Mouse (Mus musculus): ENCODE results near the gene Dpf3. TPM values are rescaled to one million over a fixed set of nuclear protein-coding genes. Genes with fewer than 3 reads are reported as not detected.

Gene Dpf3
- polyA plus RNA-seq, 1 experiment from 2014 or later, result 4.4 TPM

DNA sequence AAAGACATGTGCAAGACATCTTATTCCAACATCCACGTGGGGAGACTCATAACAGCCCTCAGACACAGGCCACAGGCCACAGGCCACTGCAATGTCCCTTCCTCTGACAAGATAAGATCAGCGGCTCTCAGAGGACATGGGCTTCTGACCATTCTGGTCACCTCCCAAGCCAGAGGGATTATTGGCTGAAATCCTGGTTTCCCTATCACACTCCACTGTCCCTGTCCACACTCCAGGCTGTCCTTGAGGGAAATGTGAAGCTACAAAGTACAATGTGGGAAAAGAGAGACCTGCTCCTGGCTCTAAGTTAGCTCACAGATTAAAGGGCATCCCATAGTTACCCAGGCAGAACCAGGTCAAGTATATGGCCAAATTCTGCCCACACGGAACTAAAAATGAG, 239.8 kb downstream of the Dpf3 start:
- Histone ChIP-seq H3K27ac (ENCODE audit: low read depth, low read length) (no peak overlapping the region), H3K4me1 (replicated peaks; ENCODE audit: control insufficient read depth, insufficient read depth, low read length) (no peaks in the 10 kb centered on the region), H3K36me3 (ENCODE audit: control insufficient read depth, insufficient read depth, low read length) (no peaks in the 10 kb centered on the region), H3K4me3 (ENCODE audit: low read depth, low read length) (no peak overlapping the region), H3K4me2 (ENCODE audit: low read depth, low read length, severe bottlenecking) (no peak overlapping the region), H3K9me3 (ENCODE audit: control insufficient read depth, low read length) (no peaks in the 10 kb centered on the region), H3K9ac (ENCODE audit: low read length) (no peak overlapping the region), H3K27me3 (ENCODE audit: control insufficient read depth, insufficient read depth, low read length) (no peaks in the 10 kb centered on the region)
- 87% methylated on average over 3 of the region's 3 CpGs for WGBS
- no peak for DNase-seq (ENCODE audit: low spot score)
- ATAC-seq (replicated peaks; ENCODE audit: low FRiP score), result no peak

DNA sequence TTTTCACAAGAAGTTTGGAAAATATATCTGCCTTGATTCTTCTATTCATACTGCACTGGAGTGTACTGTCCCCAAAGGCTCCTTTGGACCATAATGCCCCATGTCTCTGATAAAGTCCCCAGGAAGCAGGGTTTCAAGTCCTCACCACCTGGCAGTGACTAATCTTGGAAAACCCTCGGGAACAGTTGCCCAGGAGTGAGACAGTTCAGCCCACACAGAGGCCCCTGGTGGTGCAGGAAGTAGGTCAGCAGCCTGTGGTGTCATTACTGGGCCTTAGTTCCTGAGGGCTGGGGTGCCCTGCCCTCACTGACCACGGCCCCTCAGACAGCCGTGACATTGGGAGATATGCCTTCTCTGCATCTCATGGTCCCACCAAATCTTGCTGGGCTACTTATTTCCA, 246.5 kb downstream of the Dpf3 start:
- no peaks in the 10 kb centered on the region for H3K4me1 ChIP-seq (replicated peaks; ENCODE audit: control insufficient read depth, insufficient read depth, low read length)
- no peak for DNase-seq (ENCODE audit: low spot score)
- no peak overlapping the region for H3K27ac ChIP-seq (ENCODE audit: low read depth, low read length)
- no peak overlapping the region for H3K4me2 ChIP-seq (ENCODE audit: low read depth, low read length, severe bottlenecking)
- H3K9me3 ChIP-seq (ENCODE audit: control insufficient read depth, low read length), result no peaks in the 10 kb centered on the region
- WGBS, result 76% methylated on average over 3 of the region's 3 CpGs
- H3K36me3 ChIP-seq (ENCODE audit: control insufficient read depth, insufficient read depth, low read length), result no peaks in the 10 kb centered on the region
- no peaks in the 10 kb centered on the region for H3K27me3 ChIP-seq (ENCODE audit: control insufficient read depth, insufficient read depth, low read length)
- no peak overlapping the region for H3K4me3 ChIP-seq (ENCODE audit: low read depth, low read length)
- no peak overlapping the region for H3K9ac ChIP-seq (ENCODE audit: low read length)
- ATAC-seq (replicated peaks; ENCODE audit: low FRiP score), result no peak

DNA sequence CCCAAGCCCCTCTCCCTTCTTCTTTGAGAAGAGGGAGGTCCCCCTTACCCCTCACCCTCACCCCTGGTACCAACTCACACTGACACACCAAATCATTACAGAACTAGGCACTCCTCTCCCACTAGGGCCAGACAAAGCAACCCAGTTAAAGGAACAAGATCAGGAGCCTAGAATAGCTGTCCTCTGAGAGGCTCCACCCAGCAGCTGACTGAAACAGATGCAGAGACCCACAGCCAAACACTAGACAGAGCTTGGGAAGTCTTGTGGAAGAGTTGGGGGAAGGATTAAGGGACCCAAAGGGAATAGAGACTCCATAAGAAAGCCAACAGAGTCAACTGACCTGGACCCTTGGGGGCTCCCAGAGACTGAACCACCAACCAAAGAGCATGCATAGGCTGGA, 246.9 kb downstream of the Dpf3 start:
- Histone ChIP-seq H3K27me3 (ENCODE audit: control insufficient read depth, insufficient read depth, low read length) (no peaks in the 10 kb centered on the region), H3K4me3 (ENCODE audit: low read depth, low read length) (no peak overlapping the region), H3K9ac (ENCODE audit: low read length) (no peak overlapping the region), H3K4me2 (ENCODE audit: low read depth, low read length, severe bottlenecking) (no peak overlapping the region), H3K4me1 (replicated peaks; ENCODE audit: control insufficient read depth, insufficient read depth, low read length) (no peaks in the 10 kb centered on the region), H3K36me3 (ENCODE audit: control insufficient read depth, insufficient read depth, low read length) (no peaks in the 10 kb centered on the region), H3K27ac (ENCODE audit: low read depth, low read length) (no peak overlapping the region), H3K9me3 (ENCODE audit: control insufficient read depth, low read length) (no peaks in the 10 kb centered on the region)
- DNase-seq (ENCODE audit: low spot score), result no peak
- no peak for ATAC-seq (replicated peaks; ENCODE audit: low FRiP score)

DNA sequence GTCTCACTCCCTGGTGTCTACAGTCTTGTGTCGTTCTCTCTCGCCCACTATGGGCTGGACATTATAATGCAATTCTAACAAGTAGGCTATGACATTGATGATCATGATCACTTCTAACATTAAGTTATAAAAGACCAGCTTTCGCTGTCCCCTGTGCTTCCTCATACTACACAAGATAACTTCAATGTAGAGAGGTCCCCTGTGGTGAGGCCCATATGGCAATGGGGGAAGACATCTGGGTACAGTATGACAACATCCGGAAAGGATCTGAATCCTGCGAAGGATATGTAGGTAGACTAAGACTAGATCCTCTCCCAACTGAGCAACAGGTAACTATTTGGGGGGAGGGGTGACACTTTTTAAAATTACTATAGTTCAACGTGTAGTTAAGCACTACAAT, 251.7 kb downstream of the Dpf3 start:
- no peak overlapping the region for H3K4me3 ChIP-seq (ENCODE audit: low read depth, low read length)
- DNase-seq (ENCODE audit: low spot score), result no peak
- WGBS, result 91% methylated on average over 6 of the region's 6 CpGs
- no peaks in the 10 kb centered on the region for H3K4me1 ChIP-seq (replicated peaks; ENCODE audit: control insufficient read depth, insufficient read depth, low read length)
- no peak overlapping the region for H3K9ac ChIP-seq (ENCODE audit: low read length)
- no peaks in the 10 kb centered on the region for H3K27me3 ChIP-seq (ENCODE audit: control insufficient read depth, insufficient read depth, low read length)
- no peaks in the 10 kb centered on the region for H3K36me3 ChIP-seq (ENCODE audit: control insufficient read depth, insufficient read depth, low read length)
- H3K27ac ChIP-seq (ENCODE audit: low read depth, low read length), result no peak overlapping the region
- ATAC-seq (replicated peaks; ENCODE audit: low FRiP score), result no peak
- H3K4me2 ChIP-seq (ENCODE audit: low read depth, low read length, severe bottlenecking), result no peak overlapping the region
- H3K9me3 ChIP-seq (ENCODE audit: control insufficient read depth, low read length), result no peaks in the 10 kb centered on the region

DNA sequence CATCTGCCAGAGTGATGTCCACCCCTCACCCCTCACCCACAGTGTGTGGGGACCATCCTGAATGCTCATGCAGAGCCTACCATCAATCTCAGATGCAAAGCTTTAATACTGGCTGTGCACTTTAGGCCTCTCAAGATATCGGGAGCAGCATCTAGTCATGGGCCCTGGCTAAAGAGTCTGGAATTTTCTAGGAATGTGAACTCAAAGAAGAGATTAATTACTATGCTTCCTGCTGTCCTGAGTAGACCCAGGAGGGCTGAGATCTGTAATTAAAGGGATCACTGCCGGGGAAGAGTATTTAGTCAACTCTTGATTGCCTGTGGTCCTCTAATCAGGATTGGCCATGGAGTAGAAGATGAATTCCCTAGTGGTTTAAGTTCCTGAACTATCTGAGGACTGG, 252.5 kb downstream of the Dpf3 start:
- no peaks in the 10 kb centered on the region for H3K4me1 ChIP-seq (replicated peaks; ENCODE audit: control insufficient read depth, insufficient read depth, low read length)
- ATAC-seq (replicated peaks; ENCODE audit: low FRiP score) (no peak), DNase-seq (ENCODE audit: low spot score) (no peak)
- no peaks in the 10 kb centered on the region for H3K36me3 ChIP-seq (ENCODE audit: control insufficient read depth, insufficient read depth, low read length)
- no peak overlapping the region for H3K4me3 ChIP-seq (ENCODE audit: low read depth, low read length)
- 54% methylated on average over 2 of the region's 2 CpGs for WGBS
- H3K27me3 ChIP-seq (ENCODE audit: control insufficient read depth, insufficient read depth, low read length), result no peaks in the 10 kb centered on the region
- H3K27ac ChIP-seq (ENCODE audit: low read depth, low read length), result no peak overlapping the region
- no peaks in the 10 kb centered on the region for H3K9me3 ChIP-seq (ENCODE audit: control insufficient read depth, low read length)
- no peak overlapping the region for H3K4me2 ChIP-seq (ENCODE audit: low read depth, low read length, severe bottlenecking)
- H3K9ac ChIP-seq (ENCODE audit: low read length), result no peak overlapping the region

DNA sequence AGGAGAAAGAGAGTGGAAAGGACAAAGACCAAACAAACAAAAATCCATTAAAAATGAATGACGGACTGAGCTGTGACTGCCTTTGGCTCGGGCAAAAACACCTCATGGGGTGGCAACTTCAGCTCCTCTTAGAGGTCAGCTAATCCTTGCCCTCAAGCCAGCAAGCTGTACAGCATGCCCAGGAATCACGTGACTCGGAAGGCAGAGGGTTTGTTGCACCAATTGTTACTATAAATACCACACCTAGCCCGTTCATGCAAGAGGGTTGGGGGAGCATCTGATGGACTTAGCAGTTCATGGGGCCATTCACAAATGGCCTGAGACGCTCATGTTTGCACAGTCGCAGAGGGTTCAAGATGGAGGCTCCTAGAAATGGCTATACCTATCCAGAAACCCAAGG, 253.9 kb downstream of the Dpf3 start:
- ATAC-seq (replicated peaks; ENCODE audit: low FRiP score) (no peak), DNase-seq (ENCODE audit: low spot score) (no peak)
- Histone ChIP-seq H3K27me3 (ENCODE audit: control insufficient read depth, insufficient read depth, low read length) (no peaks in the 10 kb centered on the region), H3K36me3 (ENCODE audit: control insufficient read depth, insufficient read depth, low read length) (no peaks in the 10 kb centered on the region), H3K4me1 (replicated peaks; ENCODE audit: control insufficient read depth, insufficient read depth, low read length) (no peaks in the 10 kb centered on the region), H3K4me2 (ENCODE audit: low read depth, low read length, severe bottlenecking) (no peak overlapping the region), H3K27ac (ENCODE audit: low read depth, low read length) (no peak overlapping the region), H3K9ac (ENCODE audit: low read length) (no peak overlapping the region), H3K4me3 (ENCODE audit: low read depth, low read length) (no peak overlapping the region), H3K9me3 (ENCODE audit: control insufficient read depth, low read length) (no peaks in the 10 kb centered on the region)
- 30% methylated on average over 7 of the region's 7 CpGs for WGBS

DNA sequence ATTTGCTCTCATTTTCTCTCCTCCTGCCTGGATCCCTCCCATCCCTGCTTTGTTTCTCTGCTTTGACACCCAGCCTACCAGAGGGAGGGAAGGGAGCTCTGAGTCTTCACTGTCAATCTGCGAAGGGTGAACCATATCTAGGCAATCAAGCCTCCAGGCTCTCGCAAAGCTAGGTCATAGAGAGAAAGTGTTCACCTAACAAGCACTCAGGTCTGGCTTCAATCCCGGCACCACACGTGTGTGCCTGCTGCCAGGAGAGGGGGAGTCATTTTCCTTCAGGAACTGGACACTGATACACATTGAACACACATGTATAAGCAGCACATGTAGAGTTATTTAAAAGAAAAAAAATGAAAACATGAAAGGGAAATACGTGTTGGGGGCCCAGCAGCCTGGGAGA, 254.6 kb downstream of the Dpf3 start:
- Histone ChIP-seq H3K9me3 (ENCODE audit: control insufficient read depth, low read length) (no peaks in the 10 kb centered on the region), H3K27me3 (ENCODE audit: control insufficient read depth, insufficient read depth, low read length) (no peaks in the 10 kb centered on the region), H3K27ac (ENCODE audit: low read depth, low read length) (no peak overlapping the region), H3K4me2 (ENCODE audit: low read depth, low read length, severe bottlenecking) (no peak overlapping the region), H3K4me1 (replicated peaks; ENCODE audit: control insufficient read depth, insufficient read depth, low read length) (no peaks in the 10 kb centered on the region), H3K9ac (ENCODE audit: low read length) (no peak overlapping the region), H3K36me3 (ENCODE audit: control insufficient read depth, insufficient read depth, low read length) (no peaks in the 10 kb centered on the region), H3K4me3 (ENCODE audit: low read depth, low read length) (no peak overlapping the region)
- WGBS, result 64% methylated on average over 5 of the region's 5 CpGs
- ATAC-seq (replicated peaks; ENCODE audit: low FRiP score) (no peak), DNase-seq (ENCODE audit: low spot score) (no peak)

DNA sequence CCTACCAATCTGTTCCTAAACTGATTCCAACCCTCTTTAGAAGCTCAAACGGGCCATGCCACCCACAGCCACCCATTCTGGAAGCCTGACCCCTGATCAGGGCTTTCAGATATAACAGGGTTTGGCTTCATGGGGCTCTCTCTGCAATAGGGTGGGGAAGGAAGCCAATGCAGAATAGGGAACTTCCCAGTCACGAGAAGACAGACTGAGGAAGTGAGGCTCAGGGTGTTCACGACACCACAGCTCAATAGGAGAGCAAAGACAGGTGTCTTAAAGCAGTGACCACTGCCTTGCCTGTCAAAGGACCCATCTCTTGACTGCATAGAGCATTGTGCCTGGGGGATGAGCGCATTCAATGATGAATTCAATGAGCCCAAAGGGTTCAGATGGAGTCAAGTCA, 256.3 kb downstream of the Dpf3 start:
- WGBS, result 86% methylated on average over 4 of the region's 4 CpGs
- Histone ChIP-seq H3K27me3 (ENCODE audit: control insufficient read depth, insufficient read depth, low read length) (no peaks in the 10 kb centered on the region), H3K27ac (ENCODE audit: low read depth, low read length) (no peak overlapping the region), H3K4me3 (ENCODE audit: low read depth, low read length) (no peak overlapping the region), H3K4me1 (replicated peaks; ENCODE audit: control insufficient read depth, insufficient read depth, low read length) (no peaks in the 10 kb centered on the region; the same call in 1 of the 2 replicates), H3K9me3 (ENCODE audit: control insufficient read depth, low read length) (no peaks in the 10 kb centered on the region), H3K4me2 (ENCODE audit: low read depth, low read length, severe bottlenecking) (no peak overlapping the region), H3K36me3 (ENCODE audit: control insufficient read depth, insufficient read depth, low read length) (no peaks in the 10 kb centered on the region), H3K9ac (ENCODE audit: low read length) (no peak overlapping the region)
- ATAC-seq (replicated peaks; ENCODE audit: low FRiP score) (no peak), DNase-seq (ENCODE audit: low spot score) (no peak)

DNA sequence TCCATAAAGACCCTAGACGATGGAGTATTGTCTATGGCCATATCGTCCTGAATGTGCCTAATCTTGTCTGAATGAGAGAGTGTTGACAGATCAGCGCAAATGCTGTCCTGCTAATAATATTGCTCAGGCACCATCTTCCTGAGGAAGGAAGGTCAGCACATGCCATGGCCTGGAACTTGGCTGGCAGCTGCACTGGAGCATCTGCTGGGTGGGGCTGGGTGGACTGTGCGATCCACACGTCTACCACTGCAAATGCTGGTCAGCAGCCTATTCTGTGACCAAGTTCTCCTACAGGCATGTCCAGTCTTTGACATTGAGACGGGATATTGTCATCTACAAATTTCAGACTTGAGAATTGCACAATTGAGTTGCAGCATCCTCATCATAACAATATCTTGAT, 257.8 kb downstream of the Dpf3 start:
- Histone ChIP-seq H3K4me1 (replicated peaks; ENCODE audit: control insufficient read depth, insufficient read depth, low read length) (no peaks in the 10 kb centered on the region; the same call in 1 of the 2 replicates), H3K9ac (ENCODE audit: low read length) (no peak overlapping the region), H3K36me3 (ENCODE audit: control insufficient read depth, insufficient read depth, low read length) (no peaks in the 10 kb centered on the region), H3K9me3 (ENCODE audit: control insufficient read depth, low read length) (no peaks in the 10 kb centered on the region), H3K4me2 (ENCODE audit: low read depth, low read length, severe bottlenecking) (no peak overlapping the region), H3K4me3 (ENCODE audit: low read depth, low read length) (no peak overlapping the region), H3K27ac (ENCODE audit: low read depth, low read length) (no peak overlapping the region), H3K27me3 (ENCODE audit: control insufficient read depth, insufficient read depth, low read length) (no peaks in the 10 kb centered on the region)
- no peak for DNase-seq (ENCODE audit: low spot score)
- 88% methylated on average over 6 of the region's 6 CpGs for WGBS
- ATAC-seq (replicated peaks; ENCODE audit: low FRiP score), result no peak
